Mouse (Mus musculus) bone marrow macrophage, adult 2 months (primary cell): ENCODE measurements around the gene Bcl2l13. TPM values are rescaled to one million over a fixed set of nuclear protein-coding genes. Genes with fewer than 3 reads are reported as not detected.

Source experiments
- H3K27ac ChIP-seq: 2 replicates; pipeline ENCODE4 v1.5.1; 2012; ENCODE audit warnings: low read depth, low read length; ENCODE audit not compliant: insufficient read depth
- H3K4me1 ChIP-seq: 2 replicates; pipeline ENCODE4 v1.6.1; 2012; ENCODE audit warnings: low read length; ENCODE audit not compliant: control insufficient read depth, insufficient read depth
- H3K4me3 ChIP-seq: 2 replicates; pipeline ENCODE4 v1.5.1; 2012; ENCODE audit warnings: mild to moderate bottlenecking, low read length, moderate library complexity; ENCODE audit not compliant: insufficient read depth
- CTCF ChIP-seq: IDR thresholded peaks from 2 replicates; pipeline ENCODE4 v1.5.1; 2012; ENCODE audit warnings: low read depth, mild to moderate bottlenecking, low read length, moderate library complexity
- POLR2A ChIP-seq: IDR thresholded peaks from 2 replicates; pipeline ENCODE4 v1.6.1; 2012; ENCODE audit warnings: mild to moderate bottlenecking, low read depth, low read length, borderline replicate concordance
- polyA plus RNA-seq: library from polyadenylated mRNA; stranded (reverse); fragments of >200 nt; gene quantifications from 2 replicates; pipeline ENCODE4 v1.2.4, GENCODE M21; 2012; ENCODE audit not compliant: missing spikeins, insufficient read depth, insufficient read length

Gene Bcl2l13
- polyA plus RNA-seq, 1 experiment: 13.5 TPM

DNA sequence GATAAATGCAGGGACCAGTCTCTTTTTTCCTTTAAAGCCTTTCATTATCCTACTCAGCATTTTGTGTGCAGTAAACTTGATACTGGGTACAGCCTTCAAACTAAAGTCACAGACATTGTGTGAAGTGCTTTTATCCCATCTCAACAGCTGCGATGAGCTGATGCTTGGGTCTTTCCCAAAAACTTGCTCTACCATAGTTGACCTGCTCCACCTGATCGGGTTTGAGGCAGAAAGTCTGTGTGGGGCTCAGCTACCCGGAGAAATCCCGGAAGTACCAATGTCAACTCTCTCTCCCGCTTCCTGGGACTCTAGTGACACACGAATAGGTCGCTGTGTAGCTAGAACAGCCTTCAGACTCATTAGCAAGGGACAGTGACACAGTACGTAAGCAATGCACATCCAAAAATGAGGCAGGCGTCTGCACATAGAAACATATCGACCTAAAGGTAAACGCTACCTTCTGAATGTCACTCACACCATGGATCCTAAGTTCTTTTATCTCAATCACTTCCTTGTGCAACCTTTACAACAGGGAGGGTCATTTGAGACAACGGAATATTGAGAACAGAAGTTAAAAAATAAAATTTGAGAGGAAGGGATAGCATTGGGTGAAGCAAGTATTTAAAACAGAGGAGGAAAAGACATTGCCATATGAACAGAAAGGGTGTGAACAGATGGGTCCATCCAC, 102.9 kb downstream of the Bcl2l13 start:
- Histone ChIP-seq H3K4me1 (peaks cover 16% of the 10 kb centered on the region), H3K4me3 (no peak overlapping the region), H3K27ac (no peak overlapping the region)
- no peak for TF ChIP-seq CTCF

GRCm38 (mm10) chr6:120939783-120940182, 103.8 kb downstream of the Bcl2l13 start:
- no peak for TF ChIP-seq POLR2A
- TF ChIP-seq CTCF: no peak
- no peak overlapping the region for H3K4me3 ChIP-seq

DNA sequence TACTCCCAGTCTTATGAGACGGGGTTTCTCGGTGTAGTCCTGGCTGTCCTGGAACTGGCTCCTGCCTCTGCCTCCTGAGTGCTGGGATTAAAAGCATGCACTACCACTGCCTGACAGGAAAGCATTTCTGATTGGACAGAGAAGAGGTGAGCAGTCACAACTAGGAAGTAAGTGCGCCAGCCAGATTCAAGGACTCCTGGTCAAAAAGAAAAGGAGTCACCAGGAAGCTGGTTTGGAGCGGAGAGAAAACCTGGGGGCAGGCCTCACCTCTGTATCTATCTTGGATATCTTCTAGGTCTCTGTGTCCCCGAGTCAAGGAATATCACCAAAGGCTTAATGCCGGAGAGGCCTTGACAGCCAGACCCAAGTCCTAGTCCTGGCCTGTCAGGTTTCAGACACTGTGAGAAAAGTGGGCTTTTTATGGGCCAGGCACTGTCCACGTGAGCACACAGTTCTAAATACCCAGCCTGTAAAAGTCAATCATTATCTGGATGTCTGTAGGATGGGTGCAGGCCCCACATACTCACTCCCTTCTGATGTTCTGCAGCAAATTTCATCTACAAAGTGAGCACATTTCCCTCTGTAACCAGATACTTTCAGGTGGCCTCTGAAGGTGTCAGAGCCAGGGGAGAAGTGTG, 104.6 kb downstream of the Bcl2l13 start:
- Histone ChIP-seq H3K4me3 (no peak overlapping the region), H3K4me1 (peaks cover 16% of the 10 kb centered on the region), H3K27ac (no peak overlapping the region)
- no peak for TF ChIP-seq CTCF
- TF ChIP-seq POLR2A: no peak

More at GRCm38 (mm10) chr6:120939783-120940182, 103.8 kb downstream of the Bcl2l13 start:
- Histone ChIP-seq H3K27ac (no peak overlapping the region), H3K4me1 (peaks cover 16% of the 10 kb centered on the region)

- H3K27ac ChIP-seq: no peak overlapping the region
- peaks cover 16% of the 10 kb centered on the region for H3K4me1 ChIP-seq
- TF ChIP-seq POLR2A: no peak
- H3K4me3 ChIP-seq: no peak overlapping the region
Measured at GRCm38 (mm10) chr6:120941084-120941481, 105.1 kb downstream of the Bcl2l13 start.

DNA sequence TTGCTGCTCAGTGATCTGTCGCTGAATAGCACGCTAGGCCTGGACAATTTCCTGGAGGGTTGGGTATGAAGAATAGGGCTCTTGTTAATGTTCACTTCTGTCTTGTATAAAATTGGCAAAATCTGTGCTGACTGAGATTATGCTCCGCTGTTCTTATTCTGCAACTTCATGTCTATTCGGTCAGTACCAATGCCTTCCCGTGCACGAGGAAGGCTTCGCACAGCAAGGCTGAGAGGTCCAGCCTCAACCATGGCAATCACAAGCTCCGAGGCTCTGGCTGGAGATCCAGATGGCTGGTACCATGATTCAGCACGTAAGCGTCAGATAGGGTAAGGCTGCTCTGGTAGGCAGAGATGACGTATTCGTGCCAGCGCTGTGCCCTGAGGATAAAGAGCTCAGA, 105.6 kb downstream of the Bcl2l13 start:
- no peak overlapping the region for H3K4me3 ChIP-seq
- H3K4me1 ChIP-seq: peaks cover 16% of the 10 kb centered on the region
- H3K27ac ChIP-seq: no peak overlapping the region
- TF ChIP-seq POLR2A (no peak), CTCF (no peak)

Other genes starting within 250 kb of the Bcl2l13 start
- gene Cecr2, start 169.8 kb upstream of the Bcl2l13 start, polyA plus RNA-seq: not detected in 2 replicates
- gene Slc25a18, start 62.6 kb upstream of the Bcl2l13 start, polyA plus RNA-seq: 0.28 TPM in 1 of 2 replicates, not detected in the other
- gene Atp6v1e1, start 13.4 kb upstream of the Bcl2l13 start, polyA plus RNA-seq: 283 and 322 TPM in 2 replicates
- gene Bid, start 80.6 kb downstream of the Bcl2l13 start, polyA plus RNA-seq: 28.1 and 28.9 TPM in 2 replicates